Mouse (Mus musculus) adrenal gland, postnatal 0 days (tissue): ENCODE measurements around the gene Plpp6. TPM values are rescaled to one million over a fixed set of nuclear protein-coding genes. Genes with fewer than 3 reads are reported as not detected.

Experiments used
- polyA plus RNA-seq: library from polyadenylated mRNA; unstranded; fragments of >200 nt; fragmentation: Nextera tagmentation; extraction: Ambion mirVana; gene quantifications from 2 replicates; pipeline ENCODE4 v1.2.1, GENCODE M21; 2015

Gene Plpp6
- 7.2 and 12.8 TPM in 2 replicates for polyA plus RNA-seq

DNA sequence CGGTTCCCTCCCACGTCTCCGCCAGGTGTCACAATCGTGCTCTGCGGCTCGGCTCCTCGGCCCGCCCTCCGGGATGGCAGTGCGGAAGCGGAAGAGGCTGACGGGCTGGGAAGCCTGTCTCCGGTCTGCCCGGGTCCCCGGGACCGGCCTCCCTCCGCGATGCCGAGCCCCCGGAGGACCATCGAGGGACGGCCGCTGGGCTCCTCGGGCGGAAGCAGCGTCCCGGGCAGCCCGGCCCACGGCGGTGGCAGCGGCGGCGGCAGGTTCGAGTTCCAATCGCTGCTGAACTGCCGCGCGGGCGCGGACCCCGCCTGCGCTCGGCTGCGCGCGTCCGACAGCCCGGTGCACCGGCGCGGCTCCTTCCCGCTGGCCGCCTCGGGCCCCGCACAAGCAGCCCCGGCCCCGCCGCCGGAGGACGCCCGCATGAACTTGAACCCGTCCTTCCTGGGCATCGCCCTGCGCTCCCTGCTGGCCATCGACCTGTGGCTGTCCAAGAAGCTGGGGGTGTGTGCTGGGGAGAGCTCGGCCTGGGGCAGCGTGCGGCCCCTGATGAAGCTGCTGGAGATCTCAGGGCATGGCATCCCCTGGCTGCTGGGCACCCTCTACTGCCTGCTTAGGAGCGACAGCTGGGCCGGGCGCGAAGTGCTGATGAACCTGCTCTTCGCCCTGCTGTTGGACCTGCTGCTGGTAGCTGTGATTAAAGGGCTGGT lies at the start of gene Plpp6:
Gene Plpp6, plus strand, starts transcription at position 112 of the 710 bp plus-strand sequence.

DNA sequence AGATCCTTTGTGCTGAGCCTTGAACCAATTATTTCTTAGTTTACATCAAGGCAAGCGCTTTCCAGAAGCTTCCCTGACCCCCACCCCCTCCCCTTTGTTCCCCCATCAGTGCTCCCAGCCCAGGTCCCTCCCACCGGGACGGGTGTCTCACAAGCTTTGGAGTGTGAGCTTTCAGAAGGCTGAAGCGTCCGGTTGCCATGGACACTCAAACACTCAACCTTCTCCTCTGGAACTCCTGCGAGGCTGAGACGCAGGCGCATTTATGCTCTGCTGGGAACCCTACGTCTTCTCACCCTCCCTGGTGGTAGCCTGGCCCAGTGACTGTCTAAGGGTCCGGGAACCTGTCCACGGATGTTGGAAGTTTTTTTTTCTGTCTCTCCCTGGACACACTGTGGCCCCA lies 3.9 kb downstream of the Plpp6 start, which contains the start of gene 4430402I18Rik:
Gene 4430402I18Rik, minus strand, starts transcription at position 149 of the 400 bp plus-strand sequence.

DNA sequence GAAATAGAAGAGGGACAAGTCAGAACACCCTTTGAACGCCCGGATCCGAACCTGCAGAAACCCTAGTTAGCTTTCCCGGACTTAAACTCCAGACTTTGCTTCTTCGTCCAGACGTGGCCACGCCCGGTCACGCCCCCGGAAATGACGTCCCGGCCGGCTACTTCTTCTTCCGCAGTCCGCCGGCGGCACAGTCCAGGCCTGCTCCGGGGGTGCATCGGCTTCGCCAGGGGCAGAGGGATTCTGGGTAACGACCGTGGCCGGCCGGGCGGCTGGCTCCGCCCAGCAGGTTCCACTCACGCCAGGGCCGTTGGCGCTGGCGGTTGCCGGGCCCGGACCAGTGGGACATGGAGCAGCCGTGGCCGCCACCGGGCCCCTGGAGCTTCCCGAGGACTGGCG lies 26.4 kb downstream of the Plpp6 start, which contains the start of gene Cdc37l1:
Gene Cdc37l1, plus strand, starts transcription at position 159 of the 396 bp plus-strand sequence.

Other genes with a start within 250 kb of the Plpp6 start
- 0.29 and 0.44 TPM in 2 replicates for gene Slc1a1, start 128.9 kb upstream of the Plpp6 start, polyA plus RNA-seq
- gene 4430402I18Rik, start 3.8 kb downstream of the Plpp6 start, polyA plus RNA-seq: 2.3 and 4.7 TPM in 2 replicates
- gene Cdc37l1, start 26.4 kb downstream of the Plpp6 start, polyA plus RNA-seq: 16.2 and 26.5 TPM in 2 replicates
- gene Ak3, start 84.0 kb downstream of the Plpp6 start, polyA plus RNA-seq: 70.1 and 155 TPM in 2 replicates
- 27.1 and 38.7 TPM in 2 replicates for gene Rcl1, start 137.4 kb downstream of the Plpp6 start, polyA plus RNA-seq